Mouse (Mus musculus): ENCODE data around the gene Top3a.

GRCm38 (mm10) chr11:60774158-60774689 lies 2.9 kb downstream of the Top3a start:
- no peak for TF ChIP-seq POLR2A (IDR thresholded peaks at IDR 0.05; ENCODE audit: borderline replicate concordance, extremely low read depth, insufficient read depth, insufficient read length, poor library complexity, severe bottlenecking)
- no peak for TF ChIP-seq CTCF (IDR thresholded peaks at IDR 0.05; ENCODE audit: borderline replicate concordance, extremely low read depth, insufficient read depth, insufficient read length)

Data from brain, embryonic 14.5 days (tissue).